Mouse (Mus musculus) spleen, adult 2 months (tissue): ENCODE measurements around the gene Fam189b.

Experiments
- CTCF ChIP-seq: fragments of 200-500 bp; IDR thresholded peaks from 2 replicates; pipeline ENCODE4 v1.5.1; 2011; ENCODE audit warnings: mild to moderate bottlenecking, inconsistent platforms; ENCODE audit not compliant: insufficient read depth, insufficient read length, insufficient replicate concordance; ENCODE audit errors: extremely low read depth
- POLR2A ChIP-seq: fragments of 200-500 bp; IDR thresholded peaks from 2 replicates; pipeline ENCODE4 v1.6.1; 2011; ENCODE audit warnings: low read depth, low read length, inconsistent platforms

DNA sequence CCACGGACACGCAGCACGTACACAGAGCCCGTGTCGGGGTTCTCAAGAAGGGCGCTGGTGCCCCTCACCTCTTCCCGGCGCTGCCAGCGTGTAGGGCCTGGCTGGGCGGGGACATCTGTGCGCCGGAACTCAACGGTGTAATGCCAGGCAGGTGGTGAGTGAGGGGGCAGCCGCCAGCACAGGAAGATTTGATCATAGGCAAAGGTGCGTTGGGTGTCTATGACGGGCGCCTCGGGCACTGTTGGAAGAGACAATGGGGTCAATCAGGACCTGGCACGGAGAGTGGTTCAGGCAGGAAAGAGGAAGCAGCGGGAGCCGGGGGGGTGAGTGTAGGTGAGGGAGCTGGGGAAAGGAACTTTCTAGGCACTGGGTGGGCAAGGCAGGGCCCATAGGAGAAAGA, 54.7 kb downstream of the Fam189b start:
- TF ChIP-seq CTCF (no peak), POLR2A (no peak)
